In the genomic region with DNA sequence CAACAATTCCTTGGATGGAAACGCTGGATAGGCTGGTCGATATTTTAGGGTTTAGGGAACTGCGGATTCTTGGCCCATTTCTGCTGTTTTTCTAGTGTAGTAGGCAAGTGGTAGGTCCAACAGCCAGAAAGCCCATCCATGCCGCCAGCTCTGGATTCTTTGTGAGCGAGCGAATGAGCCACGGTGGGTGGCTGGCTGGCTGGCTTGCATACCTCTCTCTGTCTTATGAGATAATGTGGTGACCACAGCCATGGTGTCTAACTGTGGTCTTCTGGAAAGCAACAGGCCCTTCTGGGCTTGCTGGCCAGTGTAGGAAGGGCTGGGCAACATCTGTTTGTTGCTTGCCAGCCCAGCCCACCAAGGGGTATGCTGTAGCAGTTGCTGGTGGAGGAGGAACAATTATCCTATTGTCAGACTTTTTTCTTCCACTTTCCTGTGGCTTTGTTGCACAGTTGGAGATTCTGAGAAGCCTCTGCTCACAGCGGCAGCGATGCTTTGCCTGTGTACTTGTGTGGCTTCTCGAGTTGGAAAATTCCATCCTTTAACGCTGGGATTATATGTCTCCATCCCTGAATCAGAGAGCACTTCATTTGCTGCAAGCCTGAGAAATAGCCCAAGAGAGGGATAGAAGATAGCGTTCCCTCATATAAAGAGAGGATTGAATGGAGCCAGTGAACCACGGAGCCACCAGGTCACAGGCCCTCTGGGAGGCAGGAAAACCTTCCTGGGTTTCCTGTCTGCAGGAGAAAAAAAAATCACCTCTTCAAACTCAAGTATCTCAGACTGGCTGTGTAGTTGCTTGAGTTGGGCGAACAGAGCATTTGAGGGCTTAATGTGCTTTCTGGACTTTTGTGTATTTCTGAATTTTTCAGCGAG, we compare ENCODE assay signal across 12 mouse cellular contexts.
DNase-seq lines count a peak whose midpoint lies in the region; ATAC-seq lines count a peak whose summit lies in the region.
"Had no signal": no experiment of that assay in that cellular context is flagged by ENCODE, and none has a peak within 500 bp of the region (broad histone marks: within the 10 kb centered on the region; RNA-seq: fewer than 3 reads in every experiment).

No protein-coding gene starts in this region.

- H3K9me3 ChIP-seq in midbrain, embryonic 10.5 days (replicated peaks): no peaks in the 10 kb centered on the region; the same call in 1 of the 2 replicates
- no peaks in the 10 kb centered on the region for H3K9me3 ChIP-seq in midbrain, embryonic 15.5 days
- H3K9me3 ChIP-seq in hindbrain, embryonic 11.5 days (ENCODE audit: control insufficient read depth, low read length): no peaks in the 10 kb centered on the region
- H3K9me3 ChIP-seq in heart, embryonic 12.5 days (replicated peaks): peaks cover 6% of the 10 kb centered on the region; the same call in 1 of the 2 replicates
- H3K9me3 ChIP-seq: G1E; heart, embryonic 13.5 days had no signal

- H3K4me3 ChIP-seq in midbrain, embryonic 10.5 days: 0 out of 2 replicates have a peak overlapping the region, but pooled peaks have one; percentile 9
- H3K4me3 ChIP-seq in midbrain, embryonic 15.5 days: no peak overlapping the region
- H3K4me3 ChIP-seq in hindbrain, embryonic 11.5 days (ENCODE audit: low read depth, low read length): no peak overlapping the region
- H3K4me3 ChIP-seq in heart, embryonic 12.5 days: no peak overlapping the region
- H3K4me3 ChIP-seq: heart, embryonic 13.5 days had no signal

- DNase-seq in midbrain, embryonic 10.5 days (ENCODE audit: low spot score): peak; percentile 43
- DNase-seq in embryo, embryonic 9.5 days (ENCODE audit: extremely low spot score): peak; percentile 48
- DNase-seq in hindbrain, embryonic 11.5 days (ENCODE audit: low spot score): peak; percentile 45
- peak; percentile 57 for DNase-seq in retina, embryonic 14.5 days (ENCODE audit: low spot score)
- no peak for DNase-seq in adrenal gland, adult 18-20 months (ENCODE audit: low spot score in 2 of 2)
- DNase-seq: kidney, adult 8-10 months; spleen, adult 18-20 months; thymus, postnatal 4 days had no signal

- ATAC-seq in midbrain, embryonic 15.5 days (replicated peaks): no peak
- peak; percentile 43; the same call in 1 of the 2 replicates for ATAC-seq in hindbrain, embryonic 11.5 days (ENCODE audit: low FRiP score)
- ATAC-seq in heart, embryonic 12.5 days (ENCODE audit: insufficient number of reproducible peaks, low FRiP score): no peak

- no peaks in the 10 kb centered on the region; the same call in 1 of the 2 replicates for H3K27me3 ChIP-seq in midbrain, embryonic 10.5 days (ENCODE audit: low read depth, poor library complexity, severe bottlenecking)
- H3K27me3 ChIP-seq in midbrain, embryonic 15.5 days (replicated peaks): no peaks in the 10 kb centered on the region
- no peaks in the 10 kb centered on the region for H3K27me3 ChIP-seq in hindbrain, embryonic 11.5 days (ENCODE audit: control insufficient read depth, insufficient read depth, low read length)
- H3K27me3 ChIP-seq in heart, embryonic 12.5 days (replicated peaks): no peaks in the 10 kb centered on the region
- H3K27me3 ChIP-seq: heart, embryonic 13.5 days had no signal

- no peaks in the 10 kb centered on the region for H3K36me3 ChIP-seq in midbrain, embryonic 10.5 days
- no peaks in the 10 kb centered on the region for H3K36me3 ChIP-seq in midbrain, embryonic 15.5 days (replicated peaks)
- no peaks in the 10 kb centered on the region for H3K36me3 ChIP-seq in hindbrain, embryonic 11.5 days (ENCODE audit: control insufficient read depth, insufficient read depth, low read length)
- no peaks in the 10 kb centered on the region for H3K36me3 ChIP-seq in heart, embryonic 12.5 days
- H3K36me3 ChIP-seq: G1E; heart, embryonic 13.5 days had no signal

- H3K4me2 ChIP-seq in midbrain, embryonic 15.5 days: no peak overlapping the region
- H3K4me2 ChIP-seq in hindbrain, embryonic 11.5 days (replicated peaks; ENCODE audit: low read depth, low read length): 0 out of 2 replicates have a peak overlapping the region, but pooled peaks have one; percentile 14
- H3K4me2 ChIP-seq in heart, embryonic 12.5 days: no peak overlapping the region
- H3K4me2 ChIP-seq: heart, embryonic 13.5 days had no signal

- H3K4me1 ChIP-seq in midbrain, embryonic 10.5 days: peaks cover 38% of the 10 kb centered on the region
- peaks cover 9% of the 10 kb centered on the region; the same call in 1 of the 2 replicates for H3K4me1 ChIP-seq in midbrain, embryonic 15.5 days
- peaks cover 10% of the 10 kb centered on the region for H3K4me1 ChIP-seq in hindbrain, embryonic 11.5 days (replicated peaks; ENCODE audit: control insufficient read depth, insufficient read depth, low read length)
- H3K4me1 ChIP-seq in heart, embryonic 12.5 days (replicated peaks): peaks cover 14% of the 10 kb centered on the region; the same call in 1 of the 2 replicates

- 32% methylated on average over 15 of the region's 15 CpGs for WGBS in midbrain, embryonic 10.5 days
- 21% methylated on average over 15 of the region's 15 CpGs for WGBS in midbrain, embryonic 15.5 days
- WGBS in hindbrain, embryonic 11.5 days: 34% methylated on average over 15 of the region's 15 CpGs
- WGBS in heart, embryonic 12.5 days: 60% methylated on average over 15 of the region's 15 CpGs

- no peak overlapping the region for H3K9ac ChIP-seq in midbrain, embryonic 15.5 days
- H3K9ac ChIP-seq in hindbrain, embryonic 11.5 days (ENCODE audit: low read depth, low read length): no peak overlapping the region
- no peak overlapping the region for H3K9ac ChIP-seq in heart, embryonic 12.5 days
- H3K9ac ChIP-seq: heart, embryonic 13.5 days had no signal

- H3K27ac ChIP-seq in midbrain, embryonic 10.5 days (replicated peaks): peak overlapping the region; percentile 81
- no peak overlapping the region for H3K27ac ChIP-seq in midbrain, embryonic 15.5 days
- H3K27ac ChIP-seq in hindbrain, embryonic 11.5 days (ENCODE audit: low read depth, low read length): peak overlapping the region; percentile 62
- no peak overlapping the region for H3K27ac ChIP-seq in heart, embryonic 12.5 days (ENCODE audit: poor library complexity, severe bottlenecking)
- H3K27ac ChIP-seq: heart, embryonic 13.5 days had no signal

Comparison
In these comparisons a context has a peak if more than half of its experiments do, and no peak if none do; other contexts are left out.
1. H3K27ac ChIP-seq: peak in midbrain, embryonic 10.5 days (single experiment) and hindbrain, embryonic 11.5 days (single experiment); none in midbrain, embryonic 15.5 days (single experiment) and heart, embryonic 12.5 days (single experiment).
2. DNase-seq: peak in midbrain, embryonic 10.5 days (single experiment), embryo, embryonic 9.5 days (single experiment), hindbrain, embryonic 11.5 days (single experiment) and retina, embryonic 14.5 days (single experiment); none in adrenal gland, adult 18-20 months (0 of 2).